Mouse (Mus musculus): Measurements from ENCODE around the gene Gm7138. TPM values are rescaled to one million over a fixed set of nuclear protein-coding genes. Genes with fewer than 3 reads are reported as not detected.
"Not testable (repeated sequence)": the region's sequence is repeated elsewhere in the genome, so short reads cannot be mapped to it uniquely, and the experiment has no call there.

Gene Gm7138
- polyA plus RNA-seq, 1 experiment from 2014 or later: not detected

DNA sequence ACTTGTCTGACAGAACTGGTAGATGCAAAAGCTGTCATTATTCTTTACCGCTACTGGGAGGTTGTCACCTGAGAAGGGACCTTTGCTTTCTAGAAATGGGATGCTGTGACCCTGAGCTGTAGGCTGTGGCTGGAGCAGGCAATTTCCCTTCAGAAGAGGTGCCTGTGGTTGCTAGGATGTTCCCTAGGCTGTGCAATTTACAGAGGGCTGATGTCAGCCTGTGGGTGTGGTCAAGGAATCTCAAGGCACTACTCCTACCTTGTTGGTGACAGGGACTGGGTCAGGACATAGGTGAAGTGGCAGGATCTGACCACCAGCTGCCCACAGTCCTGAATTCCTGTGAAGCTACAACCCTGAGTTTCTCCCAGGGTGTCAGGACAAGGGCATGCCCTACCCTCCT is 7.0 kb downstream of the Gm7138 start:
- no peaks in the 10 kb centered on the region for H3K27me3 ChIP-seq (ENCODE audit: insufficient read depth, low read length)
- DNase-seq: no peak
- H3K9me3 ChIP-seq (ENCODE audit: low read depth, low read length): no peaks in the 10 kb centered on the region
- no peaks in the 10 kb centered on the region for H3K4me1 ChIP-seq (ENCODE audit: insufficient read depth)
- no peaks in the 10 kb centered on the region for H3K36me3 ChIP-seq (ENCODE audit: insufficient read depth)
- H3K4me2 ChIP-seq: no peak overlapping the region
- ATAC-seq (ENCODE audit: insufficient read depth): no peak
- no peak overlapping the region for H3K27ac ChIP-seq (ENCODE audit: low read depth)
- WGBS: 64% methylated on average over 1 of the region's 1 CpGs
- H3K4me3 ChIP-seq (ENCODE audit: low read depth, low read length): no peak overlapping the region
- TF ChIP-seq CTCF (IDR thresholded peaks at IDR 0.05; ENCODE audit: low read depth): no peak
- no peak overlapping the region for H3K9ac ChIP-seq

DNA sequence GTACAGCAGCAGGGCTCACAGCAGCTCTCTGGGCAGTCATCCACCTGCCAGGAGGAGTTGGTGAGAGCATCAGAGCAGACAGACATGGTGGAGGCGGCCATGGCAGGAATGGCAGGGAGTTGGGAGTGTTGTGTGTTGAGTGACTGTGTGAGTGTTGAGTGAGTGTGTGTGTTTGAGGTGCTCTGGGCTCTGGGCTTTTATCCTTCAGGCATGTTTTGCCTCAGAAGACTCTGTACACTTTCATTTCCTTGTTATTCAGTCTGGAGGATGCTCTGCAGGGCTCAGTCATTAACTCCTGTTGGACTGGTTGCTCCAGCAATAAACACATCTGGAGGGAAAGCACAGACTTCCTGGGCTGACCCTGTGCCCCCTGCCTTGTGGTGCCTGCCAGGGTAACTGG is 17.2 kb downstream of the Gm7138 start, which contains the start of gene Gm3233:
TSS of gene Gm3233 (minus strand) at position 101 of the 400 bp plus-strand sequence.
- not testable (repeated sequence) for DNase-seq; H3K27me3 ChIP-seq (ENCODE audit: insufficient read depth, low read length); H3K27ac ChIP-seq (ENCODE audit: low read depth); H3K36me3 ChIP-seq (ENCODE audit: insufficient read depth); H3K4me2 ChIP-seq; ATAC-seq (ENCODE audit: insufficient read depth); H3K9ac ChIP-seq; H3K9me3 ChIP-seq (ENCODE audit: low read depth, low read length); H3K4me3 ChIP-seq (ENCODE audit: low read depth, low read length); H3K4me1 ChIP-seq (ENCODE audit: insufficient read depth)
- WGBS: no CpG with 5 or more reads among the region's 1 CpGs

DNA sequence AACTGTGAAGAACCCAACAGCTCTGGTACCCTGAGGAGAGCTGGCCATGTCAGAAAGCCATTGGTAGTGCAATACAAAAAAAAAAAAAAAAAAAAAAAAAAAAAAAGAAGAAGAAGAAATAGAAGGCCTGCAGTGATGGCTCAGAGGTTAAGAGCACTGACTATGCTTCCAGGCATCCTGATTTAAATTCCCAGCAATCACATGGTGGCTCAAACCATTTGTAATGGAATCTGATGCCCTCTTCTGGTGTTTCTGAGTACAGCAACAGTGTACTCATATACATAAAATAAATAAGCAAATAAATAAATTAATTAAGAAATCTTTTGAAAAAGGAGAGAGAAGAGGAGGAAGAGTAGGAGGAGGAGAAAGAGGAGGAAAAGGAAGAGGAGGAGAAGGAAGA is 23.3 kb downstream of the Gm7138 start:
- Histone ChIP-seq H3K4me2 (no peak overlapping the region), H3K9me3 (ENCODE audit: low read depth, low read length) (no peaks in the 10 kb centered on the region), H3K36me3 (ENCODE audit: insufficient read depth) (no peaks in the 10 kb centered on the region), H3K4me1 (ENCODE audit: insufficient read depth) (no peaks in the 10 kb centered on the region), H3K27ac (ENCODE audit: low read depth) (no peak overlapping the region), H3K27me3 (ENCODE audit: insufficient read depth, low read length) (no peaks in the 10 kb centered on the region), H3K9ac (no peak overlapping the region), H3K4me3 (ENCODE audit: low read depth, low read length) (no peak overlapping the region)
- no peak for TF ChIP-seq CTCF (IDR thresholded peaks at IDR 0.05; ENCODE audit: low read depth)
- DNase-seq (peak; percentile 10), ATAC-seq (ENCODE audit: insufficient read depth) (no peak)

DNA sequence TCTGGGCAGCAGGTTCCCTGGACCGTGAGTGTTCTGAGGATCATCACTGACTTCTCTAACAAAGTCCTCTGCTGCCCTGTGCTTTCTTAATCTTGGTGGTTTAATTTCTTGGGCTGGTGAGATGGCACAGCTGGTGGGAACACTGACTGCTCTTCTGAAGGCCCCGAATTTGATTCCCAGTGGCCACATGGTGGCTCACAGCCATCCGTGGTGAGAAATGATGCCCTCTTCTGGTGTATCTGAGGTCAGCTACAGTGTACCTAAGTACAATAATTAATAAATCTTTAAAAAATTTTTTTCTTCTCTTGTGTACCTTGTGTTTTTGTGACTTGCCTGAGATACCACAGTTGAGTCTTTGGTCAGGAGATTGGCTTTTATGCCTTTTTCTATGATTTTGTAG is 24.4 kb downstream of the Gm7138 start:
- H3K9me3 ChIP-seq (ENCODE audit: low read depth, low read length); ATAC-seq (ENCODE audit: insufficient read depth); H3K4me2 ChIP-seq; H3K9ac ChIP-seq; H3K4me3 ChIP-seq (ENCODE audit: low read depth, low read length); H3K27me3 ChIP-seq (ENCODE audit: insufficient read depth, low read length); H3K4me1 ChIP-seq (ENCODE audit: insufficient read depth); H3K36me3 ChIP-seq (ENCODE audit: insufficient read depth); H3K27ac ChIP-seq (ENCODE audit: low read depth): not testable (repeated sequence)
- 0 out of 2 replicates have a peak, but pooled peaks have one; percentile 14 for TF ChIP-seq CTCF (IDR thresholded peaks at IDR 0.05; ENCODE audit: low read depth)
- peak; percentile 21 for DNase-seq
- WGBS: 47% methylated on average over 3 of the region's 3 CpGs

DNA sequence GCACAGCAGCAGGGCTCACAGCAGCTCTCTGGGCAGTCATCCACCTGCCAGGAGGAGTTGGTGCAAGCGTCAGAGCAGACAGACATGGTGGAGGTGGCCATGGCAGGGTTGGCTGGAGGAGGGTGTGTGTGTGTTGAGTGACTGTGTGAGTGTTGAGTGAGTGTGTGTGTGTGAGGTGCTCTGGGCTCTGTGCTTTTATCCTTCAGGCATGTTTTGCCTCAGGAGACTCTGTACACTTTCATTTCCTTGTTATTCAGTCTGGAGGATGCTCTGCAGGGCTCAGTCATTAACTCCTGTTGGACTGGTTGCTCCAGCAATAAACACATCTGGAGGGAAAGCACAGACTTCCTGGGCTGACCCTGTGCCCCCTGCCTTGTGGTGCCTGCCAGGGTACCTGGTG is 25.5 kb downstream of the Gm7138 start, which contains the start of gene Gm9736:
TSS of gene Gm9736 (minus strand) at position 101 of the 400 bp plus-strand sequence.
- H3K4me2 ChIP-seq; ATAC-seq (ENCODE audit: insufficient read depth); H3K4me3 ChIP-seq (ENCODE audit: low read depth, low read length); DNase-seq; H3K36me3 ChIP-seq (ENCODE audit: insufficient read depth); H3K9me3 ChIP-seq (ENCODE audit: low read depth, low read length); H3K27ac ChIP-seq (ENCODE audit: low read depth); H3K27me3 ChIP-seq (ENCODE audit: insufficient read depth, low read length); H3K4me1 ChIP-seq (ENCODE audit: insufficient read depth); H3K9ac ChIP-seq: not testable (repeated sequence)
- 67% methylated on average over 1 of the region's 1 CpGs for WGBS

DNA sequence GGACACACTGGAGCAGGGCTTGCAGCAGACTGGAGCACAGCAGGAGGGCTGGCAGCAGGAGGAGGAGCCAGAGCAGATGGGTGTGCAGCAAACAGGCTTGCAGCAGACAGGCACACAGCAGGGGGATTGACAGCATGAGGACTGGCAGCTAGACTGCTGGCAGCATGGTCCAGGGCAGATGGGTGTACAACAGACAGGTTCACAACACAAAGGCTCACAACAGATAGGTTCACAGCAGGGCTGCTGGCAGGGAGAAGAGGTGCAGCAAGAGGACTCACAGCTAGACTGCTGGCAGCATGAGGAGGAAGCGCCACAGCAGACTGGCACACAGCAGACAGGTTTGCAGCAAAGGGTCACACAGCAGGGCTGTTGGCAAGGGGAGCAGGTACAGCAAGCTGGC is 26.1 kb downstream of the Gm7138 start:
- H3K4me2 ChIP-seq; H3K9me3 ChIP-seq (ENCODE audit: low read depth, low read length); H3K4me1 ChIP-seq (ENCODE audit: insufficient read depth); DNase-seq; H3K36me3 ChIP-seq (ENCODE audit: insufficient read depth); H3K4me3 ChIP-seq (ENCODE audit: low read depth, low read length); H3K27me3 ChIP-seq (ENCODE audit: insufficient read depth, low read length); H3K27ac ChIP-seq (ENCODE audit: low read depth); ATAC-seq (ENCODE audit: insufficient read depth); H3K9ac ChIP-seq: not testable (repeated sequence)
- WGBS: 75% methylated on average over 1 of the region's 1 CpGs

DNA sequence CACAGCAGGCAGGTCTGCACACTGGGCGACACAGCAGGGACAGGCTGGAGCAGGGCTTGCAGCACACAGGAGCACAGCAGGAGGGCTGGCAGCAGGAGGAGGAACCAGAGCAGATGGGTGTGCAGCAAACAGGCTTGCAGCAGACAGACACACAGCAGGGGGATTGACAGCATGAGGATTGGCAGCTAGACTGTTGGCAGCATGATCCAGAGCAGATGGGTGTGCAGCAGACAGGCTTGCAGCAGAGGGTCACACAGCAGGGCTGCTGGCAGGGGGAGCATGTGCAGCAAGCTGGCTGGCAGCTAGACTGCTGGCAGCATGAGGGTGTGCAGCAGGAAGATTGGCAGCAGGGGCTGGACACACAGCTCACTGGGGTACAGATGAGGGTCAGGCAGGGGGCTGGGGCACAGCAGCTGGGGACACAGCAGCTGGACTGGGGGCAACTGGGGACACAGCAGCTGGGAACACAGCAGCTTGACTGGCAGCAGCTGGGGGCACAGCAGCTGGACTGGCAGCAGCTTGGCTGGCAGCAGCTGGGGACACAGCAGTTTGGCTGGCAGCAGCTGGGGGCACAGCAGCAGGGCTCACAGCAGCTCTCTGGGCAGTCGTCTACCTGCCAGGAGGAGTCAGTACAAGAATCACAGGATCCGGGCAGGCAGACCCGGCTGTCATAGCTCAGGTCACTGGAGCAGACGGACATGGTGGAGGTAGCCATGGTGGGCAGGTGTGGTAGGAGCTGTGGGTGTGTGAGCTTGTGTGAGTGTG is 34.6 kb downstream of the Gm7138 start, which contains the start of gene Gm18596:
TSS of gene Gm18596 (minus strand) at position 715 of the 765 bp plus-strand sequence.
- WGBS: 56% methylated on average over 5 of the region's 5 CpGs
- H3K9ac ChIP-seq; H3K4me2 ChIP-seq; H3K9me3 ChIP-seq (ENCODE audit: low read depth, low read length); ATAC-seq (ENCODE audit: insufficient read depth); H3K4me3 ChIP-seq (ENCODE audit: low read depth, low read length); H3K27me3 ChIP-seq (ENCODE audit: insufficient read depth, low read length); H3K36me3 ChIP-seq (ENCODE audit: insufficient read depth); DNase-seq; H3K4me1 ChIP-seq (ENCODE audit: insufficient read depth); H3K27ac ChIP-seq (ENCODE audit: low read depth): not testable (repeated sequence)
